Mouse (Mus musculus) thymus, adult 2 months (tissue): ENCODE measurements around the gene Msi2.

Source experiments
- CTCF ChIP-seq: fragments of 200-500 bp; IDR thresholded peaks from 2 replicates; pipeline ENCODE4 v1.5.1; 2012; ENCODE audit warnings: mild to moderate bottlenecking, control low read depth, low read length, moderate library complexity, borderline replicate concordance; ENCODE audit not compliant: control insufficient read depth, poor library complexity, insufficient read depth; ENCODE audit errors: extremely low read depth
- POLR2A ChIP-seq: fragments of 200-500 bp; IDR thresholded peaks from 2 replicates; pipeline ENCODE4 v1.6.1; 2012; ENCODE audit warnings: mild to moderate bottlenecking, low read length, control low read depth, moderate library complexity; ENCODE audit not compliant: control insufficient read depth, poor library complexity, insufficient read depth; ENCODE audit errors: extremely low read depth

DNA sequence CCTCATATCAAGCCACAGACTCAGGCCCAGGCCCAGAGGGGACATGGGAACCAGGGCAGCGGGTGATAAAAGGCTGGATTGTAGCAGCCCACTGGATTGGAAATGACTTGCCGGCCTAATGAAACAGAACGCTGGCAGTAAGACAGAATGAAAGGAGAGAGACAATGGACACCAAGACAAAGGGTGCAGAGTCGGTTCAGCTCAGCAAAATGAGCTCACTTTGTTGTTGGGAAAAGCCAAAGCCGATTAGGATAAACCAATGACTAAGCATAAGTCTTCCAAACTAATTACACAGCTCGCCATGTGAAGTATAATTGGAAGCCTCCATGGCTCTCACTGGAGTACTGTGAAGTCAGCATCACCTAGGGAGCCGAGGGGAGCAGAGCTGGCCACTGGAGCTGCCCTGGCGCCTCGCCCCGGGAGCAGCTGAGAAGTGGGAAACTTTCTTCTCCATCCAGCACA, 133.1 kb downstream of the Msi2 start:
- TF ChIP-seq POLR2A = no peak
- TF ChIP-seq CTCF = no peak
